ENCODE assay signal across 18 mouse cellular contexts in genomic region chr5:115500383-115500935, GRCm38 (mm10). TPM values are rescaled to one million over a fixed set of nuclear protein-coding genes. Genes with fewer than 3 reads are reported as not detected.
A peak's percentile ranks its signal among the peaks of the same experiment; 100 is the strongest.
DNase-seq lines count a peak whose midpoint lies in the region; ATAC-seq and TF ChIP-seq lines count a peak whose summit lies in the region.
"Had no signal": no experiment of that assay in that cellular context is flagged by ENCODE, and none has a peak within 500 bp of the region (broad histone marks: within the 10 kb centered on the region; RNA-seq: fewer than 3 reads in every experiment).

No protein-coding gene starts in this region.

- TF ChIP-seq EP300 in CH12.LX (IDR thresholded peaks at IDR 0.05; ENCODE audit: low read length), result no peak

- TF ChIP-seq CTCF in CH12.LX (conservative IDR thresholded peaks at IDR 0.05 in 1 of 2, IDR thresholded peaks at IDR 0.05 in 1 of 2; ENCODE audit: low read depth in 2 of 2, low read length in 2 of 2), result no peak

- WGBS in kidney, embryonic 16.5 days, result 40% methylated on average over 12 of the region's 12 CpGs
- WGBS in embryonic facial prominence, embryonic 10.5 days, result 88% methylated on average over 12 of the region's 12 CpGs
- WGBS in hindbrain, embryonic 14.5 days, result 91% methylated on average over 12 of the region's 12 CpGs

- H3K9ac ChIP-seq in kidney, embryonic 16.5 days (replicated peaks; ENCODE audit: low read length), result no peak overlapping the region
- H3K9ac ChIP-seq in CH12.LX (ENCODE audit: insufficient read depth, low read depth), result no peak overlapping the region; the same call in 1 of the 2 replicates
- no peak overlapping the region for H3K9ac ChIP-seq in hindbrain, embryonic 14.5 days
- H3K9ac ChIP-seq: hindbrain, embryonic 13.5 days; lung, embryonic 14.5 days had no signal

- no peaks in the 10 kb centered on the region for H3K36me3 ChIP-seq in kidney, embryonic 16.5 days (ENCODE audit: insufficient read depth, low read length)
- no peaks in the 10 kb centered on the region for H3K36me3 ChIP-seq in CH12.LX (replicated peaks in 1 of 2; ENCODE audit: control insufficient read depth in 1 of 2, insufficient read depth in 1 of 2, low read length in 1 of 2)
- no peaks in the 10 kb centered on the region for H3K36me3 ChIP-seq in embryonic facial prominence, embryonic 10.5 days (replicated peaks)
- no peaks in the 10 kb centered on the region for H3K36me3 ChIP-seq in hindbrain, embryonic 14.5 days (replicated peaks; ENCODE audit: control insufficient read depth, insufficient read depth)
- H3K36me3 ChIP-seq: forebrain, embryonic 10.5 days; hindbrain, embryonic 13.5 days had no signal

- H3K79me2 ChIP-seq in CH12.LX (replicated peaks; ENCODE audit: control insufficient read depth, extremely low read depth, insufficient read depth, poor library complexity, severe bottlenecking), result no peaks in the 10 kb centered on the region

- H3K4me3 ChIP-seq in kidney, embryonic 16.5 days (ENCODE audit: low read length), result no peak overlapping the region
- peak overlapping the region in 1 of 3 experiments; percentile 8 for H3K4me3 ChIP-seq in CH12.LX (replicated peaks in 1 of 3; ENCODE audit: low read depth in 2 of 3, low read length in 2 of 3, poor library complexity in 1 of 3)
- no peak overlapping the region for H3K4me3 ChIP-seq in embryonic facial prominence, embryonic 10.5 days
- H3K4me3 ChIP-seq in hindbrain, embryonic 14.5 days (replicated peaks; ENCODE audit: low read length), result no peak overlapping the region
- H3K4me3 ChIP-seq: forebrain, embryonic 10.5 days; hindbrain, embryonic 13.5 days had no signal

- ATAC-seq in kidney, embryonic 16.5 days (ENCODE audit: low FRiP score, low TSS enrichment), result no peak
- ATAC-seq in hindbrain, embryonic 14.5 days (ENCODE audit: low FRiP score), result no peak
- ATAC-seq: midbrain, embryonic 16.5 days had no signal

- TF ChIP-seq RAD21 in CH12.LX (IDR thresholded peaks at IDR 0.05; ENCODE audit: low read depth, low read length), result no peak

- H3K27me3 ChIP-seq in kidney, embryonic 16.5 days (ENCODE audit: insufficient read depth, low read length), result no peaks in the 10 kb centered on the region
- peaks cover 8% of the 10 kb centered on the region for H3K27me3 ChIP-seq in CH12.LX (replicated peaks)
- H3K27me3 ChIP-seq in embryonic facial prominence, embryonic 10.5 days (replicated peaks; ENCODE audit: low read depth, poor library complexity, severe bottlenecking), result no peaks in the 10 kb centered on the region
- H3K27me3 ChIP-seq in hindbrain, embryonic 14.5 days (ENCODE audit: control insufficient read depth, insufficient read depth, low read length), result no peaks in the 10 kb centered on the region
- H3K27me3 ChIP-seq: hindbrain, embryonic 13.5 days had no signal

- peak; percentile 69 for DNase-seq in kidney, adult 9 months
- DNase-seq in 416B (ENCODE audit: low read depth) (peak; percentile 88), CH12.LX (ENCODE audit: extremely low read depth) (no peak)
- peak; percentile 61 for DNase-seq in kidney, postnatal 14 days
- no peak for DNase-seq in thymus, postnatal 14 days
- no peak for DNase-seq in embryonic facial prominence, embryonic 10.5 days (ENCODE audit: low spot score)
- DNase-seq in hindbrain, embryonic 14.5 days (ENCODE audit: low spot score), result no peak
- DNase-seq: cerebellum, adult 9-10 months; lung, embryonic 14.5 days; thymus, adult 2 months had no signal

- H3K4me1 ChIP-seq in kidney, embryonic 16.5 days (ENCODE audit: insufficient read depth, low read length), result peaks cover 6% of the 10 kb centered on the region; the same call in 1 of the 2 replicates
- peaks cover 0 to 4% of the 10 kb centered on the region in 2 experiments; a peak in 1 of 4 replicates for H3K4me1 ChIP-seq in CH12.LX (ENCODE audit: control insufficient read depth in 1 of 2, insufficient read depth in 2 of 2)
- H3K4me1 ChIP-seq in embryonic facial prominence, embryonic 10.5 days, result 0 out of 2 replicates have a peak, but pooled peaks cover 5% of the 10 kb centered on the region
- no peaks in the 10 kb centered on the region for H3K4me1 ChIP-seq in hindbrain, embryonic 14.5 days (replicated peaks; ENCODE audit: control insufficient read depth, insufficient read depth, low read length)
- H3K4me1 ChIP-seq: forebrain, embryonic 10.5 days; hindbrain, embryonic 13.5 days had no signal

- H3K4me2 ChIP-seq in kidney, embryonic 16.5 days (replicated peaks; ENCODE audit: low read depth, low read length), result no peak overlapping the region
- H3K4me2 ChIP-seq in CH12.LX (ENCODE audit: insufficient read depth, low read depth, poor library complexity, severe bottlenecking), result peak overlapping the region; percentile 83
- no peak overlapping the region for H3K4me2 ChIP-seq in hindbrain, embryonic 14.5 days (replicated peaks)
- H3K4me2 ChIP-seq: hindbrain, embryonic 13.5 days; lung, embryonic 14.5 days had no signal

- no peaks in the 10 kb centered on the region for H3K9me3 ChIP-seq in kidney, embryonic 16.5 days (ENCODE audit: low read length)
- peaks cover 5% of the 10 kb centered on the region for H3K9me3 ChIP-seq in CH12.LX (replicated peaks; ENCODE audit: low read length)
- H3K9me3 ChIP-seq in embryonic facial prominence, embryonic 10.5 days, result no peaks in the 10 kb centered on the region
- H3K9me3 ChIP-seq in hindbrain, embryonic 14.5 days (ENCODE audit: control insufficient read depth, low read length), result no peaks in the 10 kb centered on the region
- H3K9me3 ChIP-seq: forebrain, embryonic 10.5 days; hindbrain, embryonic 13.5 days had no signal

- dilution Hi-C loops in CH12.LX (cut with MboI; ENCODE audit: extremely low pct_ligation_motif_present, extremely low pct_unique_long_range_greater_than_20kb, low sequenced_read_pairs), result no loop called here

- no peak for TF ChIP-seq POLR2A in CH12.LX (IDR thresholded peaks at IDR 0.05; ENCODE audit: low read depth, low read length)

- in situ Hi-C loops in CH12.LX (cut with MboI; ENCODE audit: low pct_ligation_motif_present, low pct_unique_long_range_greater_than_20kb, low sequenced_read_pairs), result loop anchor here (5.0 kb wide), 1 partner anchor 37 kb away; no protein-coding TSS in a partner anchor

- no peak overlapping the region for H3K27ac ChIP-seq in kidney, embryonic 16.5 days (ENCODE audit: low read length)
- no peak overlapping the region for H3K27ac ChIP-seq in CH12.LX (ENCODE audit: insufficient read depth, low read depth)
- no peak overlapping the region for H3K27ac ChIP-seq in embryonic facial prominence, embryonic 10.5 days (replicated peaks)
- no peak overlapping the region for H3K27ac ChIP-seq in hindbrain, embryonic 14.5 days
- H3K27ac ChIP-seq: forebrain, embryonic 10.5 days; hindbrain, embryonic 13.5 days had no signal

TF ChIP-seq in CH12.LX, 34 proteins besides CTCF, POLR2A, EP300 and RAD21:
- TF ChIP-seq NRF1 (IDR thresholded peaks at IDR 0.05; ENCODE audit: low read depth, low read length) (no peak), ZKSCAN1 (IDR thresholded peaks at IDR 0.05; ENCODE audit: borderline replicate concordance, low read depth, low read length) (no peak), JUN (IDR thresholded peaks at IDR 0.05; ENCODE audit: insufficient read depth, low read depth, low read length) (no peak), HCFC1 (IDR thresholded peaks at IDR 0.05; ENCODE audit: low read depth, low read length) (0 out of 2 replicates have a peak, but pooled peaks have one; percentile 33)

RNA-seq across cellular contexts. Expression of gene Pxn, which starts 6.0 kb away (rescaled TPM):
- polyA plus RNA-seq in kidney, embryonic 16.5 days (2015; fragmentation: Nextera tagmentation; extraction: Ambion mirVana), result 60.5 and 67.2 TPM in 2 replicates
- total RNA-seq in CH12.LX (2012; rRNA removed) (21.1 and 22.6 TPM in 2 replicates), CH12.LX (2014; rRNA removed) (13.9 and 17.0 TPM in 2 replicates)
- 30.0 and 43.4 TPM in 2 replicates for polyA plus RNA-seq in CH12.LX (2012; ENCODE audit: insufficient read length, low read depth)
- 50.3 and 50.6 TPM in 2 replicates for polyA plus RNA-seq in embryonic facial prominence, embryonic 10.5 days (2016; fragmentation: Nextera tagmentation; extraction: Ambion mirVana)
- polyA plus RNA-seq in hindbrain, embryonic 14.5 days (2014; fragmentation: Nextera tagmentation; extraction: Ambion mirVana), result 11.3 and 12.2 TPM in 2 replicates

RNA-seq across cellular contexts. Expression of gene Sirt4, which starts 15.9 kb away (rescaled TPM):
- polyA plus RNA-seq in kidney, embryonic 16.5 days (2015; fragmentation: Nextera tagmentation; extraction: Ambion mirVana), result 27.3 and 27.5 TPM in 2 replicates
- total RNA-seq in CH12.LX (2012; rRNA removed), result 16.7 and 18.0 TPM in 2 replicates
- total RNA-seq in CH12.LX (2014; rRNA removed), result 8.2 and 10.0 TPM in 2 replicates
- polyA plus RNA-seq in CH12.LX (2012; ENCODE audit: insufficient read length, low read depth), result 13.3 and 15.3 TPM in 2 replicates
- polyA plus RNA-seq in embryonic facial prominence, embryonic 10.5 days (2016; fragmentation: Nextera tagmentation; extraction: Ambion mirVana), result 14.5 and 16.0 TPM in 2 replicates
- 19.1 and 20.3 TPM in 2 replicates for polyA plus RNA-seq in hindbrain, embryonic 14.5 days (2014; fragmentation: Nextera tagmentation; extraction: Ambion mirVana)

RNA-seq across cellular contexts. Expression of gene Pla2g1b, which starts 34.4 kb away (rescaled TPM):
- polyA plus RNA-seq in kidney, embryonic 16.5 days (2015; fragmentation: Nextera tagmentation; extraction: Ambion mirVana), result 0.94 and 2.1 TPM in 2 replicates
- total RNA-seq in CH12.LX (2012; rRNA removed) (not detected in 2 replicates), CH12.LX (2014; rRNA removed) (not detected in 2 replicates)
- polyA plus RNA-seq in CH12.LX (2012; ENCODE audit: insufficient read length, low read depth), result not detected in 2 replicates
- not detected in 2 replicates for polyA plus RNA-seq in embryonic facial prominence, embryonic 10.5 days (2016; fragmentation: Nextera tagmentation; extraction: Ambion mirVana)
- 0.67 TPM in 1 of 2 replicates, not detected in the other for polyA plus RNA-seq in hindbrain, embryonic 14.5 days (2014; fragmentation: Nextera tagmentation; extraction: Ambion mirVana)
- total RNA-seq: left cerebral cortex, postnatal 25 days had no signal
- polyA plus RNA-seq: brain, embryonic 14.5 days; embryonic facial prominence, embryonic 11.5 days; forebrain, embryonic 10.5 days; heart, embryonic 14.5 days; hindbrain, embryonic 13.5 days; midbrain, embryonic 16.5 days had no signal

RNA-seq across cellular contexts. Expression of gene Rplp0, which starts 58.8 kb away (rescaled TPM):
- polyA plus RNA-seq in kidney, embryonic 16.5 days (2015; fragmentation: Nextera tagmentation; extraction: Ambion mirVana), result 1,527 and 1,553 TPM in 2 replicates
- total RNA-seq in CH12.LX (2012; rRNA removed) (5,037 and 5,581 TPM in 2 replicates), CH12.LX (2014; rRNA removed) (5,841 and 6,606 TPM in 2 replicates)
- 4,313 and 4,800 TPM in 2 replicates for polyA plus RNA-seq in CH12.LX (2012; ENCODE audit: insufficient read length, low read depth)
- 1,413 and 1,489 TPM in 2 replicates for polyA plus RNA-seq in embryonic facial prominence, embryonic 10.5 days (2016; fragmentation: Nextera tagmentation; extraction: Ambion mirVana)
- polyA plus RNA-seq in hindbrain, embryonic 14.5 days (2014; fragmentation: Nextera tagmentation; extraction: Ambion mirVana), result 952 and 1,000 TPM in 2 replicates

Comparison
In these comparisons a context has a peak if more than half of its experiments do, and no peak if none do; other contexts are left out.
1. DNase-seq: peak in kidney, adult 9 months (single experiment), 416B (single experiment) and kidney, postnatal 14 days (single experiment); none in CH12.LX (single experiment), thymus, postnatal 14 days (single experiment), embryonic facial prominence, embryonic 10.5 days (single experiment) and hindbrain, embryonic 14.5 days (single experiment).